Mouse (Mus musculus): ENCODE measurements around the gene Stub1. TPM values are rescaled to one million over a fixed set of nuclear protein-coding genes. Genes with fewer than 3 reads are reported as not detected.

The Stub1 gene
- polyA plus RNA-seq, 1 experiment from 2014 or later = 91.2 TPM

Other genes with a start within 250 kb of the Stub1 start
- gene Gng13, start 116.2 kb downstream of the Stub1 start, polyA plus RNA-seq (2017; shearing (Covaris generic)) = not detected
- 6.7 TPM for gene Chtf18, start 106.0 kb downstream of the Stub1 start, polyA plus RNA-seq (2017; shearing (Covaris generic))
- gene Rpusd1, start 105.7 kb downstream of the Stub1 start, polyA plus RNA-seq (2017; shearing (Covaris generic)) = 19.7 TPM
- gene Mslnl, start 97.4 kb downstream of the Stub1 start, polyA plus RNA-seq (2017; shearing (Covaris generic)) = 0.17 TPM
- gene Msln, start 79.0 kb downstream of the Stub1 start, polyA plus RNA-seq (2017; shearing (Covaris generic)) = not detected
- 28.0 TPM for gene Narfl, start 59.6 kb downstream of the Stub1 start, polyA plus RNA-seq (2017; shearing (Covaris generic))
- 38.4 TPM for gene Haghl, start 47.7 kb downstream of the Stub1 start, polyA plus RNA-seq (2017; shearing (Covaris generic))
- 0.83 TPM for gene Ccdc78, start 46.8 kb downstream of the Stub1 start, polyA plus RNA-seq (2017; shearing (Covaris generic))
- 245 TPM for gene Fam173a, start 40.5 kb downstream of the Stub1 start, polyA plus RNA-seq (2017; shearing (Covaris generic))
- not detected for gene AC134908.4, start 37.7 kb downstream of the Stub1 start, polyA plus RNA-seq (2017; shearing (Covaris generic))
- gene Metrn, start 36.3 kb downstream of the Stub1 start, polyA plus RNA-seq (2017; shearing (Covaris generic)) = 9.6 TPM
- not detected for gene Fbxl16, start 24.3 kb downstream of the Stub1 start, polyA plus RNA-seq (2017; shearing (Covaris generic))
- 45.9 TPM for gene Wdr24, start 9.8 kb downstream of the Stub1 start, polyA plus RNA-seq (2017; shearing (Covaris generic))
- gene Jmjd8, start 4.5 kb downstream of the Stub1 start, polyA plus RNA-seq (2017; shearing (Covaris generic)) = 42.2 TPM
- 0.57 TPM for gene Rhbdl1, start 3.9 kb upstream of the Stub1 start, polyA plus RNA-seq (2017; shearing (Covaris generic))
- gene Gm20683, start 8.4 kb upstream of the Stub1 start, polyA plus RNA-seq (2017; shearing (Covaris generic)) = 0.75 TPM
- 50.2 TPM for gene Rhot2, start 11.4 kb upstream of the Stub1 start, polyA plus RNA-seq (2017; shearing (Covaris generic))
- gene Wdr90, start 28.1 kb upstream of the Stub1 start, polyA plus RNA-seq (2017; shearing (Covaris generic)) = 7.3 TPM
- 5.7 TPM for gene Mcrip2, start 35.4 kb upstream of the Stub1 start, polyA plus RNA-seq (2017; shearing (Covaris generic))
- 95.5 TPM for gene Mettl26, start 41.7 kb upstream of the Stub1 start, polyA plus RNA-seq (2017; shearing (Covaris generic))
- gene Wfikkn1, start 47.5 kb upstream of the Stub1 start, polyA plus RNA-seq (2017; shearing (Covaris generic)) = 1.0 TPM
- 5.1 TPM for gene Rab40c, start 86.3 kb upstream of the Stub1 start, polyA plus RNA-seq (2017; shearing (Covaris generic))
- 71.1 TPM for gene Pigq, start 111.5 kb upstream of the Stub1 start, polyA plus RNA-seq (2017; shearing (Covaris generic))
- not detected for gene Nhlrc4, start 111.6 kb upstream of the Stub1 start, polyA plus RNA-seq (2017; shearing (Covaris generic))
- not detected for gene A930017K11Rik, start 119.2 kb upstream of the Stub1 start, polyA plus RNA-seq (2017; shearing (Covaris generic))
- gene Capn15, start 152.4 kb upstream of the Stub1 start, polyA plus RNA-seq (2017; shearing (Covaris generic)) = 22.0 TPM
- 2.0 TPM for gene Rab11fip3, start 236.2 kb upstream of the Stub1 start, polyA plus RNA-seq (2017; shearing (Covaris generic))

All from activated CD4-positive, CD25-positive, alpha-beta regulatory T cell, adult 9 weeks (primary cell).